Mouse (Mus musculus) CH12F3 (cell line): Measurements from ENCODE around the gene Aar2.
"Not testable (repeated sequence)": the region's sequence is repeated elsewhere in the genome, so short reads cannot be mapped to it uniquely, and the experiment has no call there.

ENCODE experiments used
- in situ Hi-C: fragments of 300-500 bp; cut with MboI; formaldehyde crosslinking; loops from 2 replicates; pipeline ENCODE4 v1.14.3; 2020; ENCODE audit warnings: low sequenced_read_pairs

Aar2 gene

DNA sequence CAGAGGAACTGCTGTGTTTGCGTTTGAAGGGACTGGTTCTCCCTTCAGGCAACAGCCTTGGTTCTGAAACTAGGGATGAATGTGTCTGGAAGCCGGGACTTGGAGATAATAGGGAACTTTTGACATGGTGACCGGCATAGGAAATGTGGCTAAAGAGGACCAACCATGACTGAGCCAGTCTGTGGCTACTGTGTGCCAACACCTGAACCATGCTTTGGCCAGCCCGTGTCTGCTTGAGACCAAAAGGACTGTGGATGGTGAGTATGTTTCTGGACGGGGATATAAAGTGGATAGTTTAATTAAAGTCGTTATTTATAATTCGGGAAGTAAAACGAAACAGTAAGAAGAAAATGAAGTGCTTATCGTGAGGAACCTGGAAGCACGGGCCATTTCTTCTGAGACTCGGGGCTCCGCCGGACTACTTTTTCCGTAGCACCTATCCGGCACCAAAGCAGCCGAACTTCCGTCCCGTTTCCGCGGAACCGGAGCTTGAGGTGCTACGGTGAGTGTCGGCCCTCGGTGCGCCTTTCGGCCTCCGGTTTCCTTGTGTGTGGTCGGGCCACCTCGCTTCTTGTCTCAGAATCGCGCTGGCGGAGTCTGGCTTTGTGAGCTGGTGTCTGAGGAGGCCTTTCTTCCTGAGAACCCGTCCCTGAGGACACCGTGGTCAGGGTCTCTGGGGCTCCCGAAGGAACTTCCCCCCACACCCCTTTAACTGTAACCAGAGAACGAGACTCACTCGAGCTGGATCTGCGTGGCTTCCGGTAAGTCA lies at the start of gene Aar2:
Gene Aar2 (plus strand): TSS at position 462 of the 769 bp plus-strand sequence.
- in situ Hi-C loops: no loop called here

DNA sequence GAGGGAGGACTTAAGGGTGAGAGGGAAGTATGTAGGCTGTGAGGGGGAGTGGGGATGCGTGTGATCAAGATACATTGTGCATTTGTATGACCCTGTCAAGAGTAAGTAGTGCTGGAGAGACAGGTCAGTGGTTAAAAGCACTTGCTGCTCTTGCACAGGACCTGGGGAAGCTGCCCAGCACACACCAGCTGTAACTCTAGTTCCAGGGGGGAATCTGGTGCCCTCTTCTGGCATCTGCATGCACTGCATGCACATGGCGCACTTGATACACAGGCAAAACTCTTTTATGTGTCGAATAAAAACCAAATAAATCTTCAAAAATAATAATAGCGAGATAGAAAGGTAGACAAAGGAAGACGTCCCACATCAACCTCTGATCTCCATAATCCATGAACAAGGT lies 49.5 kb upstream of the Aar2 start:
- in situ Hi-C loops: no loop called here

DNA sequence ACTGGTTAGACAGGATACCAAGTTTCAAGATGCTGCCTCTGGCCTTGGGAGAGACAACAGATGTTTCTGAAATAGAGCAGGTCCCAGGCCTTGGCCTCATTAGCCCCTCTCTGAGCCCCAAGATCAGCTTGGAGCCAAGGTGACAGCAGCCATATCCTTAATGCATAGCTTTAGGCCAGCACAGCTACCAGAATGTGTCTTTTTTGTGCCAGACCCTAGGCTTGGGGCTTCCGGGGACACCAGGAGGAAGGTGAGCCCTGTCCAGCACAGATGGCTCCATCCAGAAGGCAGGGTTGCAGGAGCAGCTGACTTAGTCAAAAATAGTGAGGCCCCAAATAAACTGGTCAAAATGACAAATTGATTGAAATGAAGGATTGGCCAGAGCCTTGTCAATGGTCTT lies 46.4 kb upstream of the Aar2 start:
- in situ Hi-C loops: no loop called here

DNA sequence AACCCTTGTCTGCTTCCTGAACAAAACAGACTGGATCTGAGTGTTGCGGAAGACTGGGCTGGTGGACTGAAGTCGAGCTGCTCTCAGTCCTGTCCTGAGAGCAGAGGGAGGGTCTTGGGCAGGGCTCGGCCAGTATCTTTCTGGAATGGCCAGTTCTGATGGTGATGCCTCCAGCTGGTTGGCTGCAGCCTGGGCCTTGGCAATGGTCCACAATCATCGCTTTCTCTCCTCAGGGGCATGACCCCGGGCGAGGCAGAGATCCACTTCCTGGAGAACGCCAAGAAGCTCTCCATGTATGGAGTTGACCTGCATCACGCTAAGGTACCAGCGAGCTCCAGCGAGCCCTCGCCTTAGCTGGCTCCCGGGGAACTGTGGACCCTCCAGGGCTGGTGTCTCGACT lies 41.9 kb upstream of the Aar2 start:
- in situ Hi-C loops: no loop called here

DNA sequence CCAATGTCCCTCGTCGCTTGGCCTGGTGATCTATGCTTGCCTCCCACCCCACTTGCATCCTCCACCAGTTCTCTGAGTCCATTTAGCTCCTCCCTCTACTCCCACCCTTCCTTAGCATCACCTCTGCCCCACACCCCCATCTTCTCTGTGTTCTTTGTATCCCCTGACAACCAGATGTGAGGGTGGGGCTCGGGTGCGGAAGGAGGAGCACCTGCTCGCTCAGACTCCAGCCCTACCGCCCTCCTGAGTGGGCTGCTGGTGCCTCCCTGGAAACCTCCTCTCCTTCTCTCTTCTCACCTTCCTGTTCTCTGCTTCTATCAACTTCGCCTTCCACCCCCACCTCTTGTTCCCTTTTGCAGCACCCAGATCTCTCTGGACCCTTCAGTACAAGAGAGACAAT lies 35.4 kb upstream of the Aar2 start:
- in situ Hi-C loops: no loop called here

DNA sequence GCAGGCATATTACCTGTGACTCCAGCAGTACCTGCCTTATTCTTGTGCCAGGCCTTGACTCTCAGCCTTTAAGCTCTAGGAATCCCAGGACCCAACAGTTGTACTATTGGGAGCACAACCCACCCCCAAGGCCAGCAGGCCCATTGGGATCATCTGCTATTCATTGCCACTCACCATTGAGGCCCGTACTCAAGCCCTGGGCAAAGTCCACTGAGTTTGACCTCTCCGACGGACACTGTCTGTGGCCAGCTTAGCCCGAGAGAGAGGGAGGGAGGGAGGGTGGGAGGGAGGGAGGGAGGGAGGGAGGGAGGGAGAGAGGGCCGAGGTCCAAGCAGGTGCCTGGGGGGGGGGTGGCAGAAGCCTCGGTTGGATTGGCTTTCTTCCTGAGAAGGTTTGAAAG lies 34.8 kb upstream of the Aar2 start:
- in situ Hi-C loops: no loop called here

DNA sequence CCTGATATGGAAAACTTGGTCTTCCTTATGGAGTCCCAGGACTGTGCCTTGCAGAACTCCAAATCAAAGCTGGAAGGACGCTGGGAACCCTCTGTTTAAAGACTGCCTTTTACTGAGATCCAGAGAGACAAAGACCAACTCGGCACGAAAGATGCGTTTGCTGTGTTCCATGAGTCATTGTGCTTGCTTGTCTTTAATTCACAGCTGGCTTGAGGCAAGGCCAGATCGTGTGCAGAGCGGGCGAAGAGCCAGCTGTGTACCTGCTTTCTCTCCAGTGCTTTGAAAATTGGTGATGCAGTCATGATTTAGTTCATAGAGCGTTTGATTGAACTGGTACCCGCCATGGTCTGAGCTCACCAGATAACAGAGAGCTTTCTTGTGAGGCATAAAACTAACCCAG lies 32.3 kb upstream of the Aar2 start:
- in situ Hi-C loops: no loop called here

DNA sequence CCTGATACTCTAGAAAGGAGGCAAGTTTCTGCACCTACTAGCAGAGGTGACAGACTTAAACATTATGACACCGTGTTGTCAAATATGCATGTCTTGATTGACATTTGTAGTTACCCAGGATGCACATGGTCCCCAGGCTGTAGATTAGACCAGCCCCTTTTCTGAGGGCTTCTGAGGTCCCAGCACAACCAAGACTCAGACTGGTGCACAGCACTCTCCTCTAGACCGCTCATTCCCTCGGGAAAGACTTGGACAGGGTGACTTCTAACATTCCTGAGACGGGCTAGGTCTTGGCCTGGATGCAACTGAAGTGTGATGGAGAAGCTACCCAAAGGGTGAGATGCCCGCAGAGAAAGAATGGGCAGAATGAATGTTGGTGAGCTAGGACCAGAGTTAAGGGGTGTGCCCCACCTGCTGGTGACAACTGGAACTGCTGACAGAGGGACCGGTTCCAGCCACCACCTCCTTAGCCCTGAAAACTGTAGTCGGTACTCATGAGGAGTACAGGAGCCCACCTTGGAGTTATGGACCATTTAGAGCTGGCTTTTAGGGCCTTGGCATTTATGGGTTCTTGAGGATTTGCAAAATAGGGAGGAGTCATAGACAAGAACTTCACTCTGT lies 31.7 kb upstream of the Aar2 start:
- in situ Hi-C loops: no loop called here

DNA sequence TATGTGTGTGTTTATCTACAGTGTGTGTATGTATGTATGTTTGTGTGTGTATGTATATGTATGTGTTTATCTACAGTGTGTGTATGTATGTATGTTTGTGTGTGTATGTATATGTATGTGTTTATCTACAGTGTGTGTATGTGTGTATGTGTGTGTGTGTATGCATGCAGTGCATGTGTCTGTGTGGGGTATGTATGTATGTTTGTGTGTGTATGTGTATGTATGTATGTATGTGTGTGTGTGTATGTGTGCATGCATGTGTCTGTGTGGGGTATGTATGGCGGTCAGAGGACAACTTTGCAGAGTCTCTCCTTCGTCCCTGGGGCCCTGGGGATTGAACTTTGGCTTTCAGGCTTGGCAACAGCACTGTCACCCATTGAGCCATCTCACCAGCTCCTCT lies 30.7 kb upstream of the Aar2 start:
- in situ Hi-C loops: not testable (repeated sequence)

DNA sequence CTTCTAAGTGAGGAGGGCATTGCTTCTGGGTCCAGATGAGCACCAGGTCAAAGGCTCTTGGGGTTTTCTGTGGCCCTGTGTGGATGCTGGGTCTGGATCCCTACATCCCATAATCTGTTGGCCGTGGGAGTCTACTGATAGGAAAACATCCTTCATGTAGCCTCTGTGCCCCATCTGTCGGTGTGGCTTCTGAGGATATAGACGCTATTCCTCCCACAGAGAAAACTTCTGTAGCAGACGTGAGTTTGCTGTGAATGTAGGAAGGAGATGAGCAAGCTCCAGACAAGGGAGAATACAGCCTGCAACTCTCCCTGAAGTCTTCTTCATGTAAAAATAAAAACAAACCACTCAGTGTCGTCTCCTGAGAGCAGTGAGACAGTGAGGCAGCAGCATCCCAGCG lies 29.1 kb upstream of the Aar2 start:
- in situ Hi-C loops: no loop called here

DNA sequence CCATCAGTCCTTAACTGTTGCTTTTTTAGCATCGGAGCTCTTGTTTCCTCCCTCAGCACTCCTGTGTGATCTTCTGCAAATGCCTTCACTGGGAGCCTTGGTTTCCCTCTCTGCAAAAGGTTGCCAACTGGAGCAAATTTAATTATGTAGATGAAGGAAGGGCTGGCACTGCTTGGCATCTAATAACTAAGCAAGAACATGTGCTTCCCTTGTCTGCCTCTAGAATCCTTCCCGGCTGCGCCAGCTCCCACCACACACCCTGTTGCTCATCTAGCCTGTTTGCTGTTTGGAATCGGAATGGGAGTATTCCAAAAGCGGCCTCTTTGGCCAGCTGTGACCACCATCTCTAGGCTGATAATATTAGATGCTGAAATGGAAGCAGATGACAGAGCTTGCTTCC lies 27.8 kb upstream of the Aar2 start:
- in situ Hi-C loops: no loop called here

DNA sequence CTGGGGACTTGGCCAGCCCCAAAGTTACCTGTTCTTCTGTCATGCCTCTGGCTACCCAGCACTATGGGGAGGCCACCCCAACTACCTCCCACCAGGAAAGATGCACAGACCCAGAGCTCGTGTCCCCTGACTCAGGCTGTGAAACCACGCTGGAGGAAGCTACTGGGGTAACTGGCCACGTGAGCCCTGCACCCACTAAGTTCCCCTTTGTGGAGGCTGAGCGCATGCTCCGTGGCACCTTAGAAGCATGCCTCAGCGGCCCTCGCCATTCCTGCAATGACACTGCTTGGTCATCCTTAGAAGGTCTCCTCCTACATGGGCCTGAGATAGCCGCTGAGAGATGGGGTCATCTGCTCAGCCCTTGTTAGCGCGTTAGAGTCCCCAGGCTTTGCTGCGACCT lies 24.4 kb upstream of the Aar2 start:
- in situ Hi-C loops: no loop called here

DNA sequence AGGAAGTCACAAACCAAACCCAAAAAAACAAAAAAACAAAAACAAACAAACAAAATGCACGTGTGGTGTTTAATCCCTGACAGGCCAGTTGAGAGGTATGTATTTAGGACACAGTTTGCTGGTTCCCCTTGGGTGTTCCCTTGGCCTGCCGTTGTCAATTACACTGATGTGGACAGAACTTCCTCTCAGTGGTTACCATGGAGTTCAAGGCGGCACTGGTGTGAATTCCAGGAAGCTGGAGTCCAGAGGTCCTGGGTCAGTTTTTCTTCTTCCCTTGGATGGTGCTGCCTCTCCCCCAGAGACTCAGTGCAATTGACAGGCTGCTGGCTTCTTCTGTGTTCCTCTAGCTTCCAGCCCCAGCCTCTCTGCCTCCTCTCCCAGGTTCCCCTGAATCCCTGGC lies 23.3 kb upstream of the Aar2 start:
- in situ Hi-C loops: no loop called here

DNA sequence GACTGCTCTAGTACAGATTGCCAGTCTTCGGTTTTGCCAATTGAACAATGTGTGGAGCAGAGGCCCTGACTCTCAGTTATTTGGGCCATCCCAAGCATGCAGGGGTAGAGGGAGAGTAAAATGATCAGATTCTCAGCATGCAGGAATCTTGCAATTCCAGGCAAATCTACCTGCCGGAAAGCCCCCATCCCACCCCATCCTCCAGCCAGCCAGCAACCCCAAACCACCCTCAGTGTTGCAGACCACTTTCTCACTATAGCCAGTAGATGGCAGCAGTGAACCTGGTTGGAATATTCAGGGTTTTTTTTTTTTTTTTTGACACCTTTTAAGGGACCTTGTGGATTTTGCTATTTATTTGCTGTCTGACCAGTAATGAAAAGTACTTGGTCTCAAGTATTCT lies 17.7 kb upstream of the Aar2 start:
- in situ Hi-C loops: loop anchor here (5.0 kb wide), 1 partner anchor 178 kb away; no protein-coding TSS in a partner anchor

DNA sequence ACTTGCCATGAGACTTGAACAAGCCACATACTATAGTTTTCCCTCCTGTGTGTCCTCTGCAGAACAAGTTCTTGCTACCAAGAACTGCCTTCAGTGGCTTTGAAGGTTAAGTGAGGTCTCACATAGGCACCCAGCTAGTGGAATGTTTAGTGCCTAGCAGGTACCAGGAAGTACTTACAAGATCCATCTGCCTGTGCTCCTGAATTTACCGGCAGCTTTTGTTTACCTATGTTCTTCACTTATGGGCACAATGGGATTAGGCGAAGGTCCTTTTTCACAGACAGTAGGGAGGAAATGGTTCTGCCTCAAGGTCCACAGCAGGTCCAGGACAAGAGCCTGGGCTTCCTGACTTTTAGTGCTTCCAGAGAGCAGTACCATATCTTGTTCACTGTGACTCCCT lies 14.2 kb upstream of the Aar2 start:
- in situ Hi-C loops: loop anchor here (5.0 kb wide), 1 partner anchor 174 kb away; no protein-coding TSS in a partner anchor

DNA sequence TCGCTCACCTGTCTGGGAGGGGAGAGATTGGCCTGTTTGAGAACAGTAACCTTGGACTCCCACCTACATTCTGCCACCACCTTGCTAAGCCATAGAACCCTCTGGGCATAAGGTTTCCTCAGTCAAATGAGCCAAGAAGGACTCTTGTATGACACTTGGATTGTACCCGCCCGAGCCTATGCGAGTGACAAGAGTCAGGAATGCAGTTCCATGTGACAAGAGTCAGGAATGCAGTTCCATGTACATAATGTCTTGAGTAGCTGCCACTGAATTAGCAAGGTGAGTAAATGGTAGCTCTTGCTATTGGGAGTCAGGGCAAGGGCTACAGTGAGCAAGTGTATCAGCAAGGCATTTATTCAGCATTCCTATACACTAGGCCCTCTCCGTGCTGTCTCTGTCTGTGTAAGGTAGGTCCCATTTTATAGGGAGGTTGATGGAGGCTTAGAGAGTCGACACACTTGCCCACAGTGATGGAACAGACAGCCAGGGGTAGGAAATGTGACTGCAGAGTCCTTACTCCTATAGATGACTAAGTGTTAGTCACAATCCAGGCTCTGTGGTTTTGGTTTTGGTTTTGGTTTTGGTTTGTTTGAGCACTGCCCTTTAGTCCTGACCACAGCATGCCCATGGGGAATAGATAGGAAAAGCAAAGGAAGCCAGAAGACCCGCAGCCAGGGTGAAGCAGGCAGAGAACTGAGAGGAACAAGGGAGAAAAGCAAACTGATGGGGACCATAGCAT lies 8.4 kb upstream of the Aar2 start:
- in situ Hi-C loops: no loop called here

DNA sequence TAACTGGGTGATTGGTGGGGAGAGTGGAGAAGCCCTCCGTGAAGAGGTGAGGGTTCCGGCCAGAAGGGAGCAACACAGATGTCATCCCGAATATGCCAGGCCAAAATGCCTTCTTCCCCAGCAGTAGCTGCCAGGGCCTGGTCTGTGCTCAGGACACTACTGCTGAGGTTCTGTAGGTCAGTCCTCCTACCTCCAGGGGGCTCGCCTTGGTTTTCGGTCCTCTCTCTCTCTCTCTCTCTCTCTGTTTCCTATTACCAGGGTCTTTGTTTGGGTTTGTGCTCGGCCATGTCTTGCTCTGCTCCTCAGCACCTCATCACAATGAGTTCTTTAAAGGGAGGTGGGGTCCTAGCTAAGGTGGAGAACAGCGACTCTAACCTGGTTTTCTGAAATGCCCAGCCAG lies 6.4 kb upstream of the Aar2 start:
- in situ Hi-C loops: no loop called here

DNA sequence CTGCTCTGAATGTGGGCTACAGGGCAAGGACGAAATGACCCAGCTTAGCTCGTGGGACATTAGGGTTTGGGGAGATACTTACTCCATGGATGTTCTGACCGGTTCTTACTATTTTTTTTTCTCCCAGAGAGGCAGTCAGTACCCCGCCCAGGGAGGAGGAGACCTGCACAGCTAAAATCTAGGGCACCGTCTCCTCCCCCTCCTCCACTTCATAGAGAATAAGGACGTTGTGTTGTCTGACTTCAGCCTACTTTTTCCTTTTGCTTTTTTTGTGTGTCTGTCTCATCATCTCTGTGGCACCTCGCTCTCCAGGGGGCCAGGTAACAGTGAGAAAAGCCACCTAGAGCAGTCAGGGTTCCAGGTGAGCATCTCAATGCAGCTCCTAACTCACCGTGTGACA lies 5.0 kb upstream of the Aar2 start:
- in situ Hi-C loops: no loop called here

DNA sequence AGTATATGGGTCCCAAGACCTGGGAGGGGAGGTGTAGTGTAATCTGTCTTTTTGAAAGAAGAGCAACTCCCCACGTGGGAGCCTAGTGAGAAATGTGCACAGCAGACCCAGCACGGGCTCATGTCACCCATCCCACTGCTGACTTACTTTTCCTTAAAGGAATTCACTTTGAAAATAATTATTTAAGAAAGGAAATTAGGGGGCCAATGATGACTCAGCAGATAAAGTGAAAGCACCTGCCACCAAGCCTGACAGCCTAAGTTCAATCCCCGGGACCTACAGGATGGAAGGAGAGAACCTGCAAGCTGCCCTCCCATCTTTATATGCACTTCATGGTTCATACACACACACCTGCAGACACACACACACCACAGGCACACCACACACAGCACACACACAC lies 3.6 kb upstream of the Aar2 start:
- in situ Hi-C loops: no loop called here

DNA sequence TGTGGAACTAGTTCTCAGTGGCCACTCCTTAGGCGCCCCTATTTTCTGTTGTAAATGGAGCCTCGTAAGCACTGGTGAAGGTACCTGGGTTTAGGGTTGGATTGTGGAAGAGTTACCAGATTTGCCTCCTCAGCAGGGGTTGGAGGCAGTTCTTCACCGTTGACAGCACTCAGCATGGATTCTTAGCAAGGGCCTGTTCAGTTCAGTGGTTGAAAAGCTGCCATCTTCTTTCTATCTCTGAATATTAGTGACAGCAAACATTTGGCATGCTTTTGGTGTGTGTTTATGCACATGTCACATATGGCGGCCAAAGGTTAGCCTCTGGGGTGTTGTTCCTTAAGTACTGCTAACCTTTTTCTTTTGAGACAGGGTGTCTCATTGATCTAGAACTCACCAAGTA lies 5.0 kb downstream of the Aar2 start:
- in situ Hi-C loops: no loop called here

DNA sequence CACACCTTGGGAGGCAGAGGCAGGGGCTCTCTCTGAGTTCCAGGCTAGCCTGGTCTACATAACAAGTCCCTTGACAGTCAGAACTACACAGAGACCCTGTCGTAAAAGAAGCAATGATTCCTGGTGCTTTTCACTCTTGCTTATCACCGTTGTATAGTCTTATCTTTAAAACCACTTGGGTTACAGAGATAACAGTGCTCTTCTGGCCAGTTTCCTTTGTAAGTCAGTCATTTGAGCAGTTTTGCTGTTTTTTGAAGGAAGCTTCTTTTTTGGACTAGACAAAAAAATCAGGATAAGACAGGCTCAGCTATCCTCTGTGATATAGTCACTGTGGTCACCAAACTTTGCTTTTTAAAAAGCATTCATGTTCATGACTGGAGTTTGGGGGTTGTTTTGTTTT lies 14.4 kb downstream of the Aar2 start:
- in situ Hi-C loops: no loop called here

DNA sequence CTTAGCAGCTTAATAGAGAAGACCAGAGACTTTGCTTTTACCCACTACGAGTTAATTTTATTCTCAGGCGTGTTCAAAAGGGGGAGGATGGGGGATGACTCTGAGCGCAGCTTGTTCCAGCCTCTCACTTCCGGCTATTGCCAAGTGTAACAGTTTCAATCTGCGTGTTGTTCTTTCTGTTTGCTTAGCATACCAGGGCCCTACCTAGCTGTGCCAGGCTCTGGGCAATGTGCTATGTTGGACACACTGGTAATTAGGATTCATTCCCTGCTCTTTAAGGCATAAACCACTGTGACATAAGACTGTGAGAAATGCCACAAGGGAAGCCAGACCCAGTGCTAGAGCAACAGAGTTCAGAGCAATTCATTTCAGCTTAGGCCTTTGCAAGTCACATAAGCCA lies 16.2 kb downstream of the Aar2 start:
- in situ Hi-C loops: no loop called here
